Mouse (Mus musculus) embryonic facial prominence, embryonic 10.5 days (tissue): ENCODE data around the gene Cfdp1. TPM values are rescaled to one million over a fixed set of nuclear protein-coding genes. Genes with fewer than 3 reads are reported as not detected.

Experiments
- DNase-seq: peaks from one replicate; pipeline ENCODE4 v3.0.0-alpha.2; 2017; ENCODE audit warnings: low spot score
- H3K27ac ChIP-seq: fragments of 300-500 bp; sonication (generic); replicated peaks from 2 replicates; pipeline ENCODE4 v1.5.1; 2016; ENCODE audit warnings: mild to moderate bottlenecking
- H3K27me3 ChIP-seq: fragments of 300-500 bp; sonication (generic); replicated peaks from 2 replicates; pipeline ENCODE4 v1.6.1; 2016; ENCODE audit warnings: low read depth, mild to moderate bottlenecking; ENCODE audit not compliant: poor library complexity, severe bottlenecking
- H3K36me3 ChIP-seq: fragments of 300-500 bp; sonication (generic); replicated peaks from 2 replicates; pipeline ENCODE4 v1.6.1; 2016; ENCODE audit warnings: mild to moderate bottlenecking, moderate library complexity
- H3K4me1 ChIP-seq: fragments of 300-500 bp; sonication (generic); 2 replicates; pipeline ENCODE4 v1.6.1; 2016
- H3K4me3 ChIP-seq: fragments of 300-500 bp; sonication (generic); 2 replicates; pipeline ENCODE4 v1.5.1; 2016; ENCODE audit warnings: mild to moderate bottlenecking, moderate library complexity
- H3K9me3 ChIP-seq: fragments of 300-500 bp; sonication (generic); 2 replicates; pipeline ENCODE4 v1.6.1; 2016; ENCODE audit warnings: mild to moderate bottlenecking
- WGBS: fragments of 180-500 bp; shearing (Covaris S2); methylation state at CpG from one replicate; pipeline ENCODE4 v1.1.7; 2016; 5-methylcytosine and 5-hydroxymethylcytosine counted together
- polyA plus RNA-seq: library from polyadenylated mRNA; unstranded; fragments of >200 nt; fragmentation: Nextera tagmentation; extraction: Ambion mirVana; gene quantifications from 2 replicates; pipeline ENCODE4 v1.2.1, GENCODE M21; 2016

Cfdp1 gene
- polyA plus RNA-seq, 1 experiment from 2014 or later, result 237 TPM

DNA sequence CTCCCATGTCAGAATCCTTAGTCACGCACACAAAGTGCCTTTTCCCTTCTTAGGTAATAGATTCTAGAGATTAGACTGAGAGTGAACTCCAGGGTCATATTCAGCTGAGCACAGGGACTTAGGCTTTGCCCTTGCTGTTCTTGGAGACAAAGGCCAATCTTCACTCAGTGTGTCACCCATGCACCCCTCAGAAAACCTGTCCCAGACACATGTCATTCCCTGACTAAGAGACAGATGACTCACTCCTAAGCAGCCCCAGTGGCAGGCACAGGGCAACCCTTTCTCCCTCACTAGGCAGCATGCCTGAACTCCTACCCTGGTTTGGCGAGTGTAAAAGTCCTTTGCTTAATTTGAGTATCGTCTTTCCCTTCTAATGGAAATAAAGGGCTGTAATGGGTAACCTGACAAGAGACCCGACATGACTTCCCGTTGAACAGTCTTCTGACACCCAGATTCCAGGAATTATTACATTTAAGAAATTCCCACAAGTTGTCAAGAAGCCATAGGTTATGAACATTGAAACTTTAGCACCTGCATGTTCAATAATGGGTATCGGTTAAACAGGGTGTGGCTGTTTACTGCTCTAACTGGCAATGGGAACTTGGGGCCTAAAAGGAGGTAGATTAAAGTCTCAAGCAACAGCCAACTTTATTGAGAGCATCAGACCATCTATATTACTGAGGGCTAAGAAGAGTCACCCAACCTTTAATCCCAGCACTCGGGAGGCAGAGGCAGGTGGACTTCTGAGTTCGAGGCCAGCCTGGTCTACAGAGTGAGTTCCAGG lies 106.0 kb downstream of the Cfdp1 start:
- Histone ChIP-seq H3K4me3 (no peak overlapping the region), H3K4me1 (peaks cover 43% of the 10 kb centered on the region), H3K27ac (no peak overlapping the region), H3K9me3 (no peaks in the 10 kb centered on the region), H3K27me3 (peaks cover 6% of the 10 kb centered on the region; the same call in 1 of the 2 replicates), H3K36me3 (no peaks in the 10 kb centered on the region)
- WGBS, result 81% methylated on average over 8 of the region's 8 CpGs
- no peak for DNase-seq

DNA sequence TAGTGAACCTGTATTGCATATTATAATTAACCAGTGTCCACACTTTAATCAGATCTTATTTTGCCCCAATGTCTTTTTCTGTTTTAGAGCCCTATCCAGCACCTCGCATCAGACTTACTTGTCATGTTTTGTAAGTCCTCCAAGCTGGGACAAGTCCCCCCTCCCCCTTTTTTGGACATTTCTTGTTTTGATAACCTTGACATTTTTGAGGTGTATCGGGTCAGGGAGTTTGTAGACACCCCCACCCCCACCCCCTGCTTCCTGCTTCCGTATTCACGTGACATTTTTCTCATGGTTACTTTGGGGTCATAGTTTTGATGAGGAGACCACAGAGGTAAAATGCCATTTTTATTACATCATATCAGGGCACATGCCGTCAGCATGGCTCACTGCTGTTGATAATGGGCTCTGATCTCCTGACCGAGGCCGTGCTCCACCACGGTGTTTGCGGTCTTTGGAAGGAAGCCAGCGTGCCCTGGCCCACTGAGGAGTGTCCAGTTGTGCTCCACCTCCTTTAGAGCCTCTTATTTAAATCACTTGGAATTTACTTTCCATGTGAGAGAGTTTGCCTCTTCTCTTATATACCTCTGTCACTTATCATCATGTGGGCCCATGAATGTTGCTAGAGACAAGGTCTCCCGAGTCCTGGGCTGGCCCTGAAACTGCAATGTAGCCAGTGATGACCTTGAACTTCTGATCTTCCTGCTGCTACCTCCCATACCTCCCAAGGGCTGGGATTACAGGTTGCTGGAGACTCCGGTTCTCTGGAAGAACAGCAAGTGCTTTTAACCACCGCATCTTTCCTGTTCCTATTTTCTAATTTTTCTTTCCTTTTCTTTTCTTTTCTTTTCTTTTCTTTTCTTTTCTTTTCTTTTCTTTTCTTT lies 107.3 kb downstream of the Cfdp1 start:
- Histone ChIP-seq H3K4me3 (no peak overlapping the region), H3K27me3 (peaks cover 6% of the 10 kb centered on the region; the same call in 1 of the 2 replicates), H3K9me3 (no peaks in the 10 kb centered on the region), H3K4me1 (peaks cover 55% of the 10 kb centered on the region), H3K36me3 (no peaks in the 10 kb centered on the region), H3K27ac (no peak overlapping the region)
- WGBS, result 79% methylated on average over 13 of the region's 13 CpGs
- no peak for DNase-seq

- H3K27ac ChIP-seq, result peak overlapping the region; percentile 57
- 0 out of 2 replicates have a peak, but pooled peaks cover 5% of the 10 kb centered on the region for H3K36me3 ChIP-seq
- peak overlapping the region; percentile 45 for H3K4me3 ChIP-seq
- H3K4me1 ChIP-seq, result peaks cover 65% of the 10 kb centered on the region
- WGBS, result 4% methylated on average over 23 of the region's 23 CpGs
- no peaks in the 10 kb centered on the region for H3K9me3 ChIP-seq
- H3K27me3 ChIP-seq, result peaks cover 6% of the 10 kb centered on the region; the same call in 1 of the 2 replicates
- peak; percentile 75 for DNase-seq
These were observed 108.3 kb downstream of the Cfdp1 start for GRCm38 (mm10) chr8:111745591-111746418.

DNA sequence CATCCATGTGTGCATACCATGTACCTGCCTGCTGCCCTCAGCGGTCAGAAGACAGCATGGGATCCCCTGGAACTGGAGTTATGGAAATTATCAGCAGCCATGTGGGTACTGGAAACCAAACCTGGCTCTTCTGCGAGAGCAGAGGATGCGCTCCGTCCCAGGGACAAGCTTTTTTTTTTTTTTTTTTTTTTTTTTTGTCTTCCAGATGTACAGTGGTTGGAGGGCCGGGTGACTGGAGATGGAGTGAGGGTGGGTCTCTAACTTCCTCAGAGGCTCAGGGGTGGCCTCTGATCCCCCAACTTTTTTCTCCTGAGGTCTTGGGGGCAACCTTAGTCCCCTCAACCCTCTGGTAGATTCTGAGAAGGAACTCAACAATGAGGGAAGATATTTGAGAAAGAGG lies 109.0 kb downstream of the Cfdp1 start:
- H3K4me1 ChIP-seq, result peaks cover 69% of the 10 kb centered on the region
- peaks cover 6% of the 10 kb centered on the region; the same call in 1 of the 2 replicates for H3K27me3 ChIP-seq
- H3K4me3 ChIP-seq, result peak overlapping the region; percentile 45
- 0 out of 2 replicates have a peak, but pooled peaks cover 10% of the 10 kb centered on the region for H3K36me3 ChIP-seq
- 62% methylated on average over 5 of the region's 5 CpGs for WGBS
- no peaks in the 10 kb centered on the region for H3K9me3 ChIP-seq
- DNase-seq, result no peak
- H3K27ac ChIP-seq, result peak overlapping the region; percentile 57; the same call in 1 of the 2 replicates

- peaks cover 80% of the 10 kb centered on the region for H3K4me1 ChIP-seq
These were observed 110.0 kb downstream of the Cfdp1 start, which contains the start of gene Bcar1 for GRCm38 (mm10) chr8:111743792-111744696. TSS of gene Bcar1 (minus strand) at chr8:111743809.

DNA sequence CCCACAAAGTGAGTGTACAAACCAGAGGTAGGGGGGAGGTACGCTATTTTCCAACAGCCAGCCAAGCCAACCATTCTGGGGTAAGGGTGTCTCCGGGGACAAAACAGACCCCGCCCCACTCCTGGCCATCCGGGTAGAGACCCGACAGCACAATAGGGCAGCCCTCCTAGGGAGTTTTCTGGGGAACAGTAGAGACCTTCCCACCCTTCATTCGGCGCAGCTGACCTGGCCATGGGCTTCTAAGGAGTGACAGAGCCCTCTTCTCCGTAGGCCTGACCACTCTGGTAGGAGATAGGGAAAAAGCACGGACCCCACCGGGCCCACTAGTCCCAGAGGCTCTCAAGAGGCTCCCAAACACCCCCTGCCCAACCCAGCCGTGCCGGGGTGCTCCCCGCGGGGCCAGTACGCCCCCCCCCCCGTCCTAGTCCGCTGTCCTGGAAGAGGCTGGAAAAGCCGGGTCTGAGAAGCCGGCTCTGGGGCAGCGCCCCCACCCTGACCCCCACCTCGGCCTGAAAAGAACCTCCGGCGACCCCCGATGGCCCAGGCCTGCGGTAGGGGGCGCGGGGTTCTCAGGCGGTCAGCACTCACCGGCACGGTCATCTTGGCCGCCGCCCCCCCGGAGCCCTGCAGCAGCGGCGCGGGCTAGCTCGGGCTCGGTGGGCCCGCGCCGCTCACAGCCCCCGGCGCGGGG lies 110.8 kb downstream of the Cfdp1 start:
- WGBS, result under 1% methylated on average over 44 of the region's 44 CpGs

More at GRCm38 (mm10) chr8:111743792-111744696, 110.0 kb downstream of the Cfdp1 start, which contains the start of gene Bcar1:
- Histone ChIP-seq H3K27me3 (peaks cover 6% of the 10 kb centered on the region; the same call in 1 of the 2 replicates), H3K9me3 (no peaks in the 10 kb centered on the region), H3K27ac (peak within 1 kb of the TSS; percentile 96), H3K4me3 (peak within 1 kb of the TSS; percentile 98), H3K36me3 (peaks cover 20% of the 10 kb centered on the region; the same call in 1 of the 2 replicates)
- WGBS, result 8% methylated on average over 40 of the region's 40 CpGs
- peak; percentile 93 for DNase-seq

DNA sequence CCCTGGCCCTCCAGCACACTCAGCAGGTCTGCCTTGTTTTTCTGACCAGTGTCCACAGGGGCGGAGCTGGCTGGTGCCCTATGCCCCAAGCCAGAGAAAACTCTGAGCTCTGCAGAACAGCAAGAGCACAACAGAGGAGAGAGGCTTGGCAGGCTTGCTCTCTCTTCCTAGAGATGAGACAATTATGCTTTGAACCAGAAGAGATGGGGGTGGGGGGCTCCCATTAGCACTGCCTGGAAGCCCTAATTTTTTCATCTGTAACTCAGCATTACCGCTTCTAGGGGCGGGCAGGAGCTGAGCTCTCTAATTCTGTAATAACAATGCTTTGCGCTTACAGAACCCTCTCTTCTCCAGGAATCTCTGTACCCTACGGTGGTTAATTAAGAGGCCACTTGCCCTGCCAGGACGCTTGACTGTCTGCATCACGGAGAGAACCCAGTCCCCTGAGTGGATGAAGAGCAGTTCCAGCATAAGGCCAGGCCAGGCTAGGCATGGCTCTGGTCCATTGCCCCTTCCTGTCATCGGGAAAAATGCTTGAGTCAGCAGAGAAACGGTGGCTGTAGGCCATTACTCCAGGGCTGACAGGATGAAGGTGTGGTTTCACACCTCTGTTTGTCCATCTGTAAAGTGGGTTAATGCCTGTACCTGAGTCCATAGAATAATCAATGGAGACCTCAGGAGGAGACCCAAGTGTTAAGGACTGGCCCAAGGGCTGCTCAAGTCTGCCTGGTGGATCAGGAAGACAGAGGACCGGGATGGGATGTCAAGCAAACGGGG lies 111.6 kb downstream of the Cfdp1 start:
- WGBS, result 24% methylated on average over 11 of the region's 11 CpGs
- Histone ChIP-seq H3K27me3 (peaks cover 6% of the 10 kb centered on the region; the same call in 1 of the 2 replicates), H3K27ac (peak overlapping the region; percentile 96), H3K4me1 (peaks cover 87% of the 10 kb centered on the region), H3K36me3 (peaks cover 24% of the 10 kb centered on the region), H3K9me3 (no peaks in the 10 kb centered on the region), H3K4me3 (peak overlapping the region; percentile 98)
- no peak for DNase-seq

More for the DNA sequence above, 110.8 kb downstream of the Cfdp1 start:
- peaks cover 6% of the 10 kb centered on the region; the same call in 1 of the 2 replicates for H3K27me3 ChIP-seq
- H3K4me1 ChIP-seq, result peaks cover 85% of the 10 kb centered on the region
- H3K36me3 ChIP-seq, result peaks cover 22% of the 10 kb centered on the region; the same call in 1 of the 2 replicates
- H3K27ac ChIP-seq, result peak overlapping the region; percentile 96
- H3K4me3 ChIP-seq, result peak overlapping the region; percentile 98
- DNase-seq, result peak; percentile 70
- H3K9me3 ChIP-seq, result no peaks in the 10 kb centered on the region

GRCm38 (mm10) chr8:111741556-111741955 lies 112.5 kb downstream of the Cfdp1 start:
- DNase-seq, result no peak
- 76% methylated on average over 6 of the region's 6 CpGs for WGBS
- Histone ChIP-seq H3K27ac (0 out of 2 replicates have a peak overlapping the region, but pooled peaks have one; percentile 96), H3K27me3 (peaks cover 6% of the 10 kb centered on the region; the same call in 1 of the 2 replicates), H3K4me3 (peak overlapping the region; percentile 98), H3K4me1 (peaks cover 91% of the 10 kb centered on the region), H3K9me3 (no peaks in the 10 kb centered on the region), H3K36me3 (peaks cover 28% of the 10 kb centered on the region)

DNA sequence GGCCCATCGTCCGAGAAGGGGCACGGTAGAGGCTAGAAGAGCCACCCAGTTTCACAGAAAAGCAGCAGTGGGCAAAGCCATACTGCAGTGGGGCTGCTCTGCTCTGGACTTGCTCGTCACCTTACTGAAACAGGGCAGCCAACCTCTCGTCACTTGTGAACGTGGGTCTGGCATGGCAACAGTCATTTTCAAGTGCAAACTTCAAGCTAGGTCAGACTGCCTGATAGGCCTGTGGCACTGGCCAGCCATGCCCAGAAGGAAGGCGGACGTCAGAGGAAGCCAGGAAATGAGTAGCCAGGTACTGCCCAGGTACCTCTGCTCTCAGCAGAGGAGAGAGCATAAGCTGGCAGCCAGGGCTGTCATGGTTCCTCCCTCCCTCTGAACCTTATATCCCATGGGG lies 113.1 kb downstream of the Cfdp1 start:
- peaks cover 6% of the 10 kb centered on the region; the same call in 1 of the 2 replicates for H3K27me3 ChIP-seq
- DNase-seq, result no peak
- 83% methylated on average over 8 of the region's 8 CpGs for WGBS
- H3K9me3 ChIP-seq, result no peaks in the 10 kb centered on the region
- H3K4me1 ChIP-seq, result peaks cover 91% of the 10 kb centered on the region
- H3K27ac ChIP-seq, result 0 out of 2 replicates have a peak overlapping the region, but pooled peaks have one; percentile 26
- peaks cover 28% of the 10 kb centered on the region for H3K36me3 ChIP-seq
- H3K4me3 ChIP-seq, result peak overlapping the region; percentile 98; the same call in 1 of the 2 replicates

- Histone ChIP-seq H3K27me3 (peaks cover 6% of the 10 kb centered on the region; the same call in 1 of the 2 replicates), H3K9me3 (no peaks in the 10 kb centered on the region), H3K27ac (0 out of 2 replicates have a peak overlapping the region, but pooled peaks have one; percentile 26), H3K36me3 (peaks cover 28% of the 10 kb centered on the region), H3K4me1 (peaks cover 91% of the 10 kb centered on the region), H3K4me3 (peak overlapping the region; percentile 98; the same call in 1 of the 2 replicates)
- whole genome bisulfite sequencing, result 69% methylated on average over 7 of the region's 7 CpGs
- no peak for DNase-seq
These were observed 113.8 kb downstream of the Cfdp1 start for GRCm38 (mm10) chr8:111740301-111740711.
